In genomic region chr7:127515846-127516245, GRCm38 (mm10) we compare ENCODE assay signal across 21 mouse cellular contexts. TPM values are rescaled to one million over a fixed set of nuclear protein-coding genes. Genes with fewer than 3 reads are reported as not detected.
A peak's percentile ranks its signal among the peaks of the same experiment; 100 is the strongest.
DNase-seq lines count a peak whose midpoint lies in the region; ATAC-seq and TF ChIP-seq lines count a peak whose summit lies in the region.
"Had no signal": no experiment of that assay in that cellular context is flagged by ENCODE, and none has a peak within 500 bp of the region (broad histone marks: within the 10 kb centered on the region; RNA-seq: fewer than 3 reads in every experiment).

No protein-coding gene starts in this region.

- no peak for TF ChIP-seq EP300 in ES-Bruce4 (IDR thresholded peaks at IDR 0.05; ENCODE audit: insufficient read depth, low read depth, low read length)

- H3K27me3 ChIP-seq in ES-Bruce4 (ENCODE audit: control insufficient read depth, insufficient read depth, low read length, poor library complexity, severe bottlenecking) = no peaks in the 10 kb centered on the region
- H3K27me3 ChIP-seq in cerebellum, adult 2 months (ENCODE audit: control insufficient read depth, insufficient read depth, low read length) = no peaks in the 10 kb centered on the region
- H3K27me3 ChIP-seq in heart, embryonic 12.5 days (replicated peaks) = no peaks in the 10 kb centered on the region
- H3K27me3 ChIP-seq: embryonic facial prominence, embryonic 13.5 days; limb, embryonic 15.5 days; megakaryocyte, embryonic 14.5 days; midbrain, embryonic 15.5 days; stomach, embryonic 15.5 days had no signal

- H3K9me3 ChIP-seq in ES-Bruce4 (replicated peaks; ENCODE audit: control insufficient read depth, insufficient read depth, low read length, poor library complexity, severe bottlenecking) = no peaks in the 10 kb centered on the region
- no peaks in the 10 kb centered on the region for H3K9me3 ChIP-seq in heart, embryonic 12.5 days (replicated peaks)
- H3K9me3 ChIP-seq: embryonic facial prominence, embryonic 13.5 days; hindbrain, embryonic 10.5 days; limb, embryonic 15.5 days; megakaryocyte, embryonic 14.5 days; midbrain, embryonic 15.5 days; stomach, embryonic 15.5 days had no signal

- intact Hi-C loops in gastrocnemius, postnatal 14 days (cut with DNase I; ENCODE audit: low total_unique reads) = no loop called here

- no peak overlapping the region for H3K4me2 ChIP-seq in heart, embryonic 12.5 days
- H3K4me2 ChIP-seq: embryonic facial prominence, embryonic 13.5 days; limb, embryonic 15.5 days; midbrain, embryonic 15.5 days; stomach, embryonic 15.5 days had no signal

- TF ChIP-seq POLR2A in ES-Bruce4 (IDR thresholded peaks at IDR 0.05; ENCODE audit: insufficient read depth, low read length) = no peak
- TF ChIP-seq POLR2A in cerebellum, adult 2 months (IDR thresholded peaks at IDR 0.05; ENCODE audit: borderline replicate concordance, insufficient read depth, low read length) = no peak

- 0 out of 2 replicates have a peak overlapping the region, but pooled peaks have one; percentile 9 for H3K9ac ChIP-seq in ES-Bruce4 (ENCODE audit: low read depth, poor library complexity, severe bottlenecking)
- H3K9ac ChIP-seq in heart, embryonic 12.5 days = 0 out of 2 replicates have a peak overlapping the region, but pooled peaks have one; percentile 36
- H3K9ac ChIP-seq: embryonic facial prominence, embryonic 13.5 days; limb, embryonic 15.5 days; midbrain, embryonic 15.5 days; stomach, embryonic 15.5 days had no signal

- peaks cover 36% of the 10 kb centered on the region for H3K36me3 ChIP-seq in ES-Bruce4 (ENCODE audit: control insufficient read depth, insufficient read depth, low read length, poor library complexity, severe bottlenecking)
- peaks cover 52% of the 10 kb centered on the region for H3K36me3 ChIP-seq in heart, embryonic 12.5 days

- no peak for TF ChIP-seq CTCF in ES-Bruce4 (IDR thresholded peaks at IDR 0.05; ENCODE audit: low read depth, low read length)
- TF ChIP-seq CTCF in cerebellum, adult 2 months (IDR thresholded peaks at IDR 0.05; ENCODE audit: borderline replicate concordance, insufficient read depth, low read depth, low read length) = no peak

- no peak for ATAC-seq in heart, embryonic 12.5 days (ENCODE audit: insufficient number of reproducible peaks, low FRiP score)
- no peak for ATAC-seq in inflammation-experienced regulatory T-cells, adult 6 months
- ATAC-seq: midbrain, embryonic 15.5 days had no signal

- H3K4me3 ChIP-seq in ES-Bruce4 (ENCODE audit: low read depth, low read length) = no peak overlapping the region
- no peak overlapping the region for H3K4me3 ChIP-seq in cerebellum, adult 2 months (replicated peaks; ENCODE audit: insufficient read depth, low read depth, low read length)
- no peak overlapping the region for H3K4me3 ChIP-seq in heart, embryonic 12.5 days
- H3K4me3 ChIP-seq: embryonic facial prominence, embryonic 13.5 days; hindbrain, embryonic 10.5 days; limb, embryonic 15.5 days; megakaryocyte, embryonic 14.5 days; midbrain, embryonic 15.5 days; stomach, embryonic 15.5 days had no signal

- H3K27ac ChIP-seq in ES-Bruce4 (ENCODE audit: insufficient read depth, low read length) = no peak overlapping the region
- no peak overlapping the region for H3K27ac ChIP-seq in cerebellum, adult 2 months (ENCODE audit: insufficient read depth, low read length)
- no peak overlapping the region for H3K27ac ChIP-seq in heart, embryonic 12.5 days (ENCODE audit: poor library complexity, severe bottlenecking)
- H3K27ac ChIP-seq: embryonic facial prominence, embryonic 13.5 days; hindbrain, embryonic 10.5 days; limb, embryonic 15.5 days; midbrain, embryonic 15.5 days; stomach, embryonic 15.5 days had no signal

- WGBS in cerebellum, adult 2 months = 4% methylated on average over 7 of the region's 7 CpGs
- 86% methylated on average over 7 of the region's 7 CpGs for whole genome bisulfite sequencing in heart, embryonic 12.5 days

- H3K4me1 ChIP-seq in ES-Bruce4 (ENCODE audit: control insufficient read depth, insufficient read depth, low read length) = peaks cover 2% of the 10 kb centered on the region
- peaks cover 5% of the 10 kb centered on the region; the same call in 1 of the 2 replicates for H3K4me1 ChIP-seq in cerebellum, adult 2 months (ENCODE audit: control insufficient read depth, insufficient read depth, low read length)
- peaks cover 17% of the 10 kb centered on the region for H3K4me1 ChIP-seq in heart, embryonic 12.5 days (replicated peaks)

- DNase-seq in gastrocnemius, postnatal 14 days = peak; percentile 32
- no peak for DNase-seq in gastrocnemius, postnatal 4 days (ENCODE audit: low spot score in 2 of 2)
- peak; percentile 40 to 55 for DNase-seq in cerebellum, adult 2 months
- DNase-seq in right cerebral cortex, postnatal 36 days (ENCODE audit: low spot score in 2 of 2) = no peak
- DNase-seq: kidney, adult 8-10 months; kidney, postnatal 4 days; layer of hippocampus, postnatal 36 days; lung, postnatal 14 days; spleen, adult 18-20 months had no signal

RNA-seq across cellular contexts. Expression of gene Gm42715, which starts 3.5 kb away (rescaled TPM):
- total RNA-seq in gastrocnemius, postnatal 14 days (2021) = 1 to 10 TPM; 8.4 to 8.5 TPM
- total RNA-seq in gastrocnemius, postnatal 4 days (2021) = 10 to 100 TPM; 15.0 to 19.1 TPM
- polyA plus RNA-seq in ES-Bruce4 (2011; ENCODE audit: insufficient read depth, insufficient read length, low read depth, missing spikeins) = 13.0 and 13.6 TPM in 2 replicates
- polyA plus RNA-seq in cerebellum, adult 2 months (2012; rRNA removed) = 18.6 and 19.5 TPM in 2 replicates
- 8.5 and 9.1 TPM in 2 replicates for polyA plus RNA-seq in heart, embryonic 12.5 days (2016; fragmentation: Nextera tagmentation; extraction: Ambion mirVana)
- polyA plus RNA-seq in inflammation-experienced regulatory T-cells, adult 6 months (2017; shearing (Covaris generic)) = 10 to 100 TPM; 22.6 to 29.7 (median 25.3) TPM

RNA-seq across cellular contexts. Expression of gene Srcap, which starts 4.1 kb away (rescaled TPM):
- total RNA-seq in gastrocnemius, postnatal 14 days (2021) = 10 to 100 TPM; 45.4 to 46.3 TPM
- 10 to 100 TPM; 70.3 to 78.6 TPM for total RNA-seq in gastrocnemius, postnatal 4 days (2021)
- 106 and 114 TPM in 2 replicates for polyA plus RNA-seq in ES-Bruce4 (2011; ENCODE audit: insufficient read depth, insufficient read length, low read depth, missing spikeins)
- 32.2 and 36.2 TPM in 2 replicates for polyA plus RNA-seq in cerebellum, adult 2 months (2012; rRNA removed)
- 51.8 and 54.3 TPM in 2 replicates for polyA plus RNA-seq in heart, embryonic 12.5 days (2016; fragmentation: Nextera tagmentation; extraction: Ambion mirVana)
- 10 to 100 TPM in 1 of 3 experiments, 1 to 10 TPM in 2; 6.2 to 19.0 (median 9.0) TPM for polyA plus RNA-seq in inflammation-experienced regulatory T-cells, adult 6 months (2017; shearing (Covaris generic))

RNA-seq across cellular contexts. Expression of gene Fbrs, which starts 36.8 kb away (rescaled TPM):
- 10 to 100 TPM; 20.0 to 24.1 TPM for total RNA-seq in gastrocnemius, postnatal 14 days (2021)
- total RNA-seq in gastrocnemius, postnatal 4 days (2021) = 10 to 100 TPM; 39.7 to 51.3 TPM
- polyA plus RNA-seq in ES-Bruce4 (2011; ENCODE audit: insufficient read depth, insufficient read length, low read depth, missing spikeins) = 21.8 and 25.3 TPM in 2 replicates
- 35.5 and 37.2 TPM in 2 replicates for polyA plus RNA-seq in cerebellum, adult 2 months (2012; rRNA removed)
- polyA plus RNA-seq in heart, embryonic 12.5 days (2016; fragmentation: Nextera tagmentation; extraction: Ambion mirVana) = 8.4 and 9.9 TPM in 2 replicates
- polyA plus RNA-seq in inflammation-experienced regulatory T-cells, adult 6 months (2017; shearing (Covaris generic)) = 10 to 100 TPM; 17.7 to 30.0 (median 19.5) TPM

RNA-seq across cellular contexts. Expression of gene Tmem265, which starts 45.3 kb away (rescaled TPM):
- not detected for total RNA-seq in gastrocnemius, postnatal 14 days (2021)
- total RNA-seq in gastrocnemius, postnatal 4 days (2021) = 1 to 10 TPM in 1 of 2 experiments, not detected in 1; 3.1 TPM
- polyA plus RNA-seq in ES-Bruce4 (2011; ENCODE audit: insufficient read depth, insufficient read length, low read depth, missing spikeins) = 2.9 and 3.2 TPM in 2 replicates
- polyA plus RNA-seq in cerebellum, adult 2 months (2012; rRNA removed) = not detected in 2 replicates
- 1.4 and 3.1 TPM in 2 replicates for polyA plus RNA-seq in heart, embryonic 12.5 days (2016; fragmentation: Nextera tagmentation; extraction: Ambion mirVana)
- polyA plus RNA-seq in inflammation-experienced regulatory T-cells, adult 6 months (2017; shearing (Covaris generic)) = 10 to 100 TPM; 30.0 to 46.0 (median 34.3) TPM
- total RNA-seq: adrenal gland, adult 18-20 months; left cerebral cortex, postnatal 25 days; MEL had no signal

RNA-seq across cellular contexts. Expression of gene Prr14, which starts 56.4 kb away (rescaled TPM):
- 10 to 100 TPM; 17.2 to 19.4 TPM for total RNA-seq in gastrocnemius, postnatal 14 days (2021)
- total RNA-seq in gastrocnemius, postnatal 4 days (2021) = 10 to 100 TPM; 26.1 to 32.5 TPM
- 45.3 and 48.0 TPM in 2 replicates for polyA plus RNA-seq in ES-Bruce4 (2011; ENCODE audit: insufficient read depth, insufficient read length, low read depth, missing spikeins)
- 57.9 and 66.1 TPM in 2 replicates for polyA plus RNA-seq in cerebellum, adult 2 months (2012; rRNA removed)
- 33.8 and 35.2 TPM in 2 replicates for polyA plus RNA-seq in heart, embryonic 12.5 days (2016; fragmentation: Nextera tagmentation; extraction: Ambion mirVana)
- 100 to 1,000 TPM; 151 to 194 (median 184) TPM for polyA plus RNA-seq in inflammation-experienced regulatory T-cells, adult 6 months (2017; shearing (Covaris generic))

Comparison
In these comparisons a context has a peak if more than half of its experiments do, and no peak if none do; other contexts are left out.
1. DNase-seq: peak in gastrocnemius, postnatal 14 days (single experiment) and cerebellum, adult 2 months (2 of 2); none in gastrocnemius, postnatal 4 days (0 of 2) and right cerebral cortex, postnatal 36 days (0 of 2).